Mouse (Mus musculus): ENCODE measurements around the gene Tha1.

Tha1 gene
- long read RNA-seq, experiment 1, transcript Tha1-201 (7 exons, 1,770 nt), result major isoform, 8 of 9 reads
- long read RNA-seq, experiment 1, partial matches to known transcripts, result 0 of 9 reads
- long read RNA-seq, experiment 1, other reads (novel, unspliced or antisense), result 0 of 9 reads
- long read RNA-seq, experiment 2, transcript Tha1-201 (7 exons, 1,770 nt), result major isoform, 9 of 11 reads
- long read RNA-seq, experiment 2, partial matches to known transcripts, result 1 of 11 reads
- long read RNA-seq, experiment 2, other reads (novel, unspliced or antisense), result 1 of 11 reads

GRCm38 (mm10) chr11:117872861-117873608 lies at the start of gene Tha1:
TSS of gene Tha1 (minus strand) at chr11:117873481.
- intact Hi-C loops (cut with DNase I), result loop anchor here (5.0 to 10.0 kb wide), 4 partner anchors 39 to 342 kb away; partner anchors contain the start of gene Socs3

- intact Hi-C loops (cut with DNase I), result no loop called here
Observed at GRCm38 (mm10) chr11:117919211-117919610, 45.9 kb upstream of the Tha1 start.

GRCm38 (mm10) chr11:117918541-117918940 lies 45.3 kb upstream of the Tha1 start:
- intact Hi-C loops (cut with DNase I), result no loop called here

GRCm38 (mm10) chr11:117915837-117916236 lies 42.6 kb upstream of the Tha1 start:
- intact Hi-C loops (cut with DNase I), result no loop called here

- intact Hi-C loops (cut with DNase I), result no loop called here
Observed at GRCm38 (mm10) chr11:117915341-117915740, 42.1 kb upstream of the Tha1 start.

- intact Hi-C loops (cut with DNase I), result loop anchor here (5.0 kb wide), 1 partner anchor 42 kb away; the partner anchor contains the start of gene Tha1
Observed at GRCm38 (mm10) chr11:117914531-117914930, 41.2 kb upstream of the Tha1 start.

GRCm38 (mm10) chr11:117912684-117913352 lies 39.5 kb upstream of the Tha1 start:
- intact Hi-C loops (cut with DNase I), result loop anchor here (2.0 to 5.0 kb wide), 3 partner anchors 41 to 108 kb away; partner anchors contain the start of gene Tha1

- intact Hi-C loops (cut with DNase I), result no loop called here
Observed at GRCm38 (mm10) chr11:117909337-117909736, 36.1 kb upstream of the Tha1 start.

- intact Hi-C loops (cut with DNase I), result no loop called here
Observed at GRCm38 (mm10) chr11:117904442-117904841, 31.2 kb upstream of the Tha1 start.

GRCm38 (mm10) chr11:117902282-117902681 lies 29.0 kb upstream of the Tha1 start:
- intact Hi-C loops (cut with DNase I), result no loop called here

GRCm38 (mm10) chr11:117896533-117896932 lies 23.3 kb upstream of the Tha1 start:
- intact Hi-C loops (cut with DNase I), result no loop called here

GRCm38 (mm10) chr11:117894676-117895075 lies 21.4 kb upstream of the Tha1 start:
- intact Hi-C loops (cut with DNase I), result no loop called here

GRCm38 (mm10) chr11:117892199-117892598 lies 18.9 kb upstream of the Tha1 start:
- intact Hi-C loops (cut with DNase I), result no loop called here

GRCm38 (mm10) chr11:117891581-117892175 lies 18.4 kb upstream of the Tha1 start:
- intact Hi-C loops (cut with DNase I), result no loop called here

- intact Hi-C loops (cut with DNase I), result no loop called here
Observed at GRCm38 (mm10) chr11:117890519-117891282, 17.4 kb upstream of the Tha1 start.

- intact Hi-C loops (cut with DNase I), result no loop called here
Observed at GRCm38 (mm10) chr11:117889887-117890340, 16.6 kb upstream of the Tha1 start.

- intact Hi-C loops (cut with DNase I), result no loop called here
Observed at GRCm38 (mm10) chr11:117888853-117889822, 15.9 kb upstream of the Tha1 start.

- intact Hi-C loops (cut with DNase I), result no loop called here
Observed at GRCm38 (mm10) chr11:117888168-117888852, 15.0 kb upstream of the Tha1 start.

- intact Hi-C loops (cut with DNase I), result no loop called here
Observed at GRCm38 (mm10) chr11:117886000-117886399, 12.7 kb upstream of the Tha1 start.
